Mouse (Mus musculus) embryonic fibroblast, embryonic 13.5 days (primary cell): Measurements from ENCODE around the gene Ccdc51. TPM values are rescaled to one million over a fixed set of nuclear protein-coding genes. Genes with fewer than 3 reads are reported as not detected.

Source experiments
- H3K27ac ChIP-seq: 2 replicates; pipeline ENCODE4 v1.5.1; 2012; ENCODE audit warnings: low read length, control low read depth, inconsistent platforms; ENCODE audit not compliant: insufficient read depth
- H3K4me1 ChIP-seq: 2 replicates; pipeline ENCODE4 v1.6.1; 2011; ENCODE audit warnings: low read length; ENCODE audit not compliant: control insufficient read depth, insufficient read depth
- H3K4me3 ChIP-seq: 2 replicates; pipeline ENCODE4 v1.5.1; 2011; ENCODE audit warnings: mild to moderate bottlenecking, control low read depth, low read length; ENCODE audit not compliant: insufficient read depth
- CTCF ChIP-seq: IDR thresholded peaks from 2 replicates; pipeline ENCODE4 v1.5.1; 2011; ENCODE audit warnings: mild to moderate bottlenecking, control low read depth, low read length, moderate library complexity, borderline replicate concordance; ENCODE audit not compliant: insufficient read depth
- POLR2A ChIP-seq: IDR thresholded peaks from 2 replicates; pipeline ENCODE4 v1.6.1; 2011; ENCODE audit warnings: low read depth, mild to moderate bottlenecking, control low read depth, low read length, moderate library complexity
- polyA plus RNA-seq: library from polyadenylated mRNA; stranded (reverse); fragments of >200 nt; gene quantifications from 2 replicates; pipeline ENCODE4 v1.2.4, GENCODE M21; 2011; ENCODE audit warnings: low read depth; ENCODE audit not compliant: missing spikeins, insufficient read length

Gene Ccdc51
- polyA plus RNA-seq, 1 experiment, result 4.6 TPM

- no peak overlapping the region for H3K27ac ChIP-seq
- TF ChIP-seq POLR2A, result no peak
- no peak for TF ChIP-seq CTCF
- no peak overlapping the region for H3K4me3 ChIP-seq
- no peaks in the 10 kb centered on the region for H3K4me1 ChIP-seq
These were observed 32.2 kb upstream of the Ccdc51 start for GRCm38 (mm10) chr9:109049996-109050673.

- TF ChIP-seq CTCF (no peak), POLR2A (no peak)
- H3K4me1 ChIP-seq, result peaks cover 2% of the 10 kb centered on the region; the same call in 1 of the 2 replicates
- H3K4me3 ChIP-seq, result no peak overlapping the region
- H3K27ac ChIP-seq, result no peak overlapping the region
These were observed 31.7 kb upstream of the Ccdc51 start for GRCm38 (mm10) chr9:109050674-109050997.

GRCm38 (mm10) chr9:109051011-109051501, 31.2 kb upstream of the Ccdc51 start:
- Histone ChIP-seq H3K4me3 (no peak overlapping the region), H3K4me1 (peaks cover 2% of the 10 kb centered on the region; the same call in 1 of the 2 replicates), H3K27ac (no peak overlapping the region)
- TF ChIP-seq POLR2A (no peak), CTCF (no peak)

GRCm38 (mm10) chr9:109051651-109052489, 30.4 kb upstream of the Ccdc51 start:
- no peak overlapping the region for H3K27ac ChIP-seq
- peaks cover 2% of the 10 kb centered on the region; the same call in 1 of the 2 replicates for H3K4me1 ChIP-seq

GRCm38 (mm10) chr9:109052490-109053260, 29.6 kb upstream of the Ccdc51 start:
- Histone ChIP-seq H3K27ac (no peak overlapping the region), H3K4me1 (peaks cover 3% of the 10 kb centered on the region; the same call in 1 of the 2 replicates), H3K4me3 (no peak overlapping the region)
- TF ChIP-seq POLR2A (no peak), CTCF (no peak)

More at GRCm38 (mm10) chr9:109051651-109052489, 30.4 kb upstream of the Ccdc51 start:
- no peak overlapping the region for H3K4me3 ChIP-seq
- no peak for TF ChIP-seq CTCF
- no peak for TF ChIP-seq POLR2A

- H3K4me3 ChIP-seq, result no peak overlapping the region
- H3K4me1 ChIP-seq, result peaks cover 6% of the 10 kb centered on the region; the same call in 1 of the 2 replicates
- no peak overlapping the region for H3K27ac ChIP-seq
- TF ChIP-seq CTCF (no peak), POLR2A (no peak)
These were observed 28.9 kb upstream of the Ccdc51 start for GRCm38 (mm10) chr9:109053366-109053765.

- Histone ChIP-seq H3K4me3 (no peak overlapping the region), H3K4me1 (peaks cover 8% of the 10 kb centered on the region; the same call in 1 of the 2 replicates), H3K27ac (no peak overlapping the region; the same call in 1 of the 2 replicates)
- TF ChIP-seq CTCF (no peak), POLR2A (no peak)
These were observed 28.4 kb upstream of the Ccdc51 start for GRCm38 (mm10) chr9:109053851-109054250.

- H3K4me3 ChIP-seq, result peak overlapping the region; percentile 25
- H3K27ac ChIP-seq, result peak overlapping the region; percentile 55
- H3K4me1 ChIP-seq, result peaks cover 8% of the 10 kb centered on the region; the same call in 1 of the 2 replicates
- TF ChIP-seq CTCF (no peak), POLR2A (peak; percentile 84)
These were observed 27.6 kb upstream of the Ccdc51 start for GRCm38 (mm10) chr9:109054712-109055111.
